Mouse (Mus musculus): Measurements from ENCODE around the gene Sgms1. TPM values are rescaled to one million over a fixed set of nuclear protein-coding genes. Genes with fewer than 3 reads are reported as not detected.

Sgms1 gene
- polyA plus RNA-seq, 1 experiment from 2014 or later = 19.2 TPM

DNA sequence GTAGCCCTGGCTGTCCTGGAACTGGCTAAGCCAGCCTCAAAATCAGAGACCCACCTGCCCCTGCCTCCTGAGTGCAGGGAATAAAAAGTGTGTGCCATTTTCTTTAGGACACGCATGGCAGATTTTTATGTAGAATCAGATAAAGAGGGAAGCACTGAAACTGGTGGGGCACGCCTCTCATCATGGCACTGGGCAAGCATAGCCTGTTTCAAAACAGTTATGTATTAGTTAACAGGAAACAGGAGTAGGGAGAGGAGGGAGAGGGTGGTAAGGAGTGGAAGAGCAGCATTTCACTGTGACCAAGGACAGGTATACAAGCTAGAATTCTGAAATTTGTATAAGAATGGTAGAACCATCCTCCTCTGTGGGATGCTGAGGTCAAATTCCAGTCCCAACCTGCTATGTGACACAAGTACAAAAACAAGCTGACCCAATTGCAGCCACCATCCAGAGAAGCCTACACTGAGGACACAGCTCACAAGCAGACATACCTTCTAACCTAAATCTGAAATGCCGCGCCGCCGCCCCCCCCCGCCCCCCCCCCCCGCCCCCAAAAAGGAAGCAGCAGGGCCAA is 149.0 kb downstream of the Sgms1 start:
- Histone ChIP-seq H3K4me1 (replicated peaks; ENCODE audit: control insufficient read depth, insufficient read depth, low read length) (no peaks in the 10 kb centered on the region), H3K9me3 (ENCODE audit: control insufficient read depth, low read length) (no peaks in the 10 kb centered on the region), H3K4me3 (replicated peaks; ENCODE audit: low read length) (no peak overlapping the region), H3K27ac (no peak overlapping the region), H3K4me2 (replicated peaks) (no peak overlapping the region), H3K36me3 (replicated peaks; ENCODE audit: control insufficient read depth, insufficient read depth) (no peaks in the 10 kb centered on the region), H3K27me3 (ENCODE audit: control insufficient read depth, insufficient read depth, low read length) (no peaks in the 10 kb centered on the region), H3K9ac (no peak overlapping the region)
- ATAC-seq (ENCODE audit: low FRiP score) = no peak
- 77% methylated on average over 8 of the region's 8 CpGs for WGBS
- no peak for DNase-seq (ENCODE audit: low spot score)

DNA sequence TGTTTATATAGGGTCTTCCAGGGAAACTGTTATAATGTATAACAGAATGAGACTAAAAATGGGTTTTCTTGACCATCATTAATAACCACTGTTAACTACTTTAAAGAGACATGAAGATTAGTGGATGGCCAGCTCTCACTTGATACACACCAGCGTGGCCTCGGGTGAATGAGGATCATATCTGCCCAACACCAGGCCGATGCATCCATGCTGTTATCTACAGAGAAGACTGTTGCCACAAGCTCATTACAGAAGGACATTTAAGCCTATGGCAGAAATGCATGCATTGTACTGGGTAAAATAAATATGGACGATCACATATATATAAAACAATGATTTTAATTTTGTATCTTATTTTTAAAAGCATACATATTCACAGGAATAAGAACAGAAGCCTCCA is 149.6 kb downstream of the Sgms1 start:
- Histone ChIP-seq H3K27ac (no peak overlapping the region), H3K4me3 (replicated peaks; ENCODE audit: low read length) (no peak overlapping the region), H3K9me3 (ENCODE audit: control insufficient read depth, low read length) (no peaks in the 10 kb centered on the region), H3K4me2 (replicated peaks) (no peak overlapping the region), H3K4me1 (replicated peaks; ENCODE audit: control insufficient read depth, insufficient read depth, low read length) (no peaks in the 10 kb centered on the region), H3K27me3 (ENCODE audit: control insufficient read depth, insufficient read depth, low read length) (no peaks in the 10 kb centered on the region), H3K9ac (no peak overlapping the region), H3K36me3 (replicated peaks; ENCODE audit: control insufficient read depth, insufficient read depth) (no peaks in the 10 kb centered on the region)
- ATAC-seq (ENCODE audit: low FRiP score) = no peak
- DNase-seq (ENCODE audit: low spot score) = no peak
- WGBS = 95% methylated on average over 4 of the region's 4 CpGs

DNA sequence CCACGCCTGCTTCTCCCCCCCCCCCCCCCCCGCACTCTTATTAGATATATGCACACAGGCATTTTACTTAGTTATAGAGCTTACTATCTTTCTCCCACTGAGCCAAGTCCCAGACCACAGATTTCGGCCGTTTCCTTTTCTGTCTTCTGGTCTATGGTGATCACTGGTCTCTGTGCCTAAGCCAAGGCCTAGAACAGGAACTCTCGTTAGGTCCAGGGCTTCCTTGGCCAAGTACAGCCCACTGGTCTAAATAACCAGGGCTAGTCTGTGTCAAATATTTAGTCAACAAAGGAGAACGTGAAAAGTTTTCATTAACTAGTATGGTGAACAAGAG is 150.1 kb downstream of the Sgms1 start:
- H3K9ac ChIP-seq = no peak overlapping the region
- 93% methylated on average over 6 of the region's 6 CpGs for WGBS
- no peak overlapping the region for H3K4me2 ChIP-seq (replicated peaks)

DNA sequence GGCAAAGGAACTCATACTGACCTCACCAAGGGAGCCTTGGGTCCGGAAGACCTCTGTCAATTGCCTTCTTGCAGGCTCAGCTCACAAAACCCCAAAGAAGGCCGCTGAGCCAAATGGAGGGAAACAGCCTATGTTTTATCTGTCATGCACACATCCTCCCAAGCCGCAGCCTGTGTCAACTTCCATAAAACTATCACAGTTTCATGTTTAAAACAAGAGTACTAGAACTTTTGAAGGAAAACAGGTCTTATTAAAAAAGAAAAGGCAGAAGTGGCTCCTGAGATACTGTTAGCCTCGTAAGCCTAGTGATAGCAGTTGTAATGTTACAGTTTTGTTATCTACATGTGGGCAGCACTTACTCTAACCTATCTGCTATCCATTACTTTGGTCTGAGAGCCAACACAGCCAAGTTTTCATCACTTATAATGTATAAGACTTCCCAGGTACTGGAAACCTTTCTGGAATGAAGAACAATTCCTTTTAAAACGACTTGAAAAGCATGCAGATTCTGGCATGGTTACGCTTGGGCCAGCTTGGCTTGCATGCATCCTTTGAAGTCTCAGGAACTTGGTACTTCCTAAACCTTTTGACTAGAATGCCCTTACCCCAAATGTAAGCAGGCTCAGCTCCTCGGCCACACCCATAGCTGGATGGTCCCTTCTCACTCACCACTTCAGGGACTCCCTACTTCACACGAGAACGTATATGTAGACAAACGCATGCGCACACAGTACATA is 150.6 kb downstream of the Sgms1 start:
- H3K27me3 ChIP-seq (ENCODE audit: control insufficient read depth, insufficient read depth, low read length) = no peaks in the 10 kb centered on the region
- H3K36me3 ChIP-seq (replicated peaks; ENCODE audit: control insufficient read depth, insufficient read depth) = no peaks in the 10 kb centered on the region
- no peak overlapping the region for H3K4me3 ChIP-seq (replicated peaks; ENCODE audit: low read length)
- WGBS = 87% methylated on average over 11 of the region's 11 CpGs
- H3K4me2 ChIP-seq (replicated peaks) = no peak overlapping the region
- H3K4me1 ChIP-seq (replicated peaks; ENCODE audit: control insufficient read depth, insufficient read depth, low read length) = no peaks in the 10 kb centered on the region
- no peaks in the 10 kb centered on the region for H3K9me3 ChIP-seq (ENCODE audit: control insufficient read depth, low read length)
- ATAC-seq (ENCODE audit: low FRiP score) (no peak), DNase-seq (ENCODE audit: low spot score) (no peak)
- H3K9ac ChIP-seq = no peak overlapping the region
- H3K27ac ChIP-seq = no peak overlapping the region

More for the DNA sequence above, 150.1 kb downstream of the Sgms1 start:
- no peaks in the 10 kb centered on the region for H3K4me1 ChIP-seq (replicated peaks; ENCODE audit: control insufficient read depth, insufficient read depth, low read length)
- DNase-seq (ENCODE audit: low spot score) (no peak), ATAC-seq (ENCODE audit: low FRiP score) (no peak)
- no peaks in the 10 kb centered on the region for H3K27me3 ChIP-seq (ENCODE audit: control insufficient read depth, insufficient read depth, low read length)
- H3K9me3 ChIP-seq (ENCODE audit: control insufficient read depth, low read length) = no peaks in the 10 kb centered on the region
- H3K36me3 ChIP-seq (replicated peaks; ENCODE audit: control insufficient read depth, insufficient read depth) = no peaks in the 10 kb centered on the region
- no peak overlapping the region for H3K4me3 ChIP-seq (replicated peaks; ENCODE audit: low read length)
- H3K27ac ChIP-seq = no peak overlapping the region

DNA sequence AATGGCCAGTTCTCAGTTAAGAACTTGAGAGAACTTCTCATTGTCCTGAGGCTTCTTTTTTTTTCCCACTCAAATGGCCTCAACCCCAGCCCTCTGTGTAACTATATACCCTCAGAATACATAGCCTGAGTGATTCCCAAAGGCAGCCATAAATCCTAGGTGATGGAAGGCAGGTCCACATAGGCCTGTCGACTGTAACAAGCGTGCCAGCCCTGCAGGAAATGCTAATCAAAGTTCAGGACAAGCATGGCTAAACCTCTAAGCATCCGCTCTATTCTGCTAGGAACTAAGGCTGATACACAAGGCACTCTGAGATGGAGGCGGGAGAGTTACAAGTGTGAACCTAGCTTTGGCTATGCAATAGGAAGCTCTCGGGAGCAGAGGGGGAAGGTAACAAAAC is 151.8 kb downstream of the Sgms1 start:
- ATAC-seq (ENCODE audit: low FRiP score) = no peak
- Histone ChIP-seq H3K4me3 (replicated peaks; ENCODE audit: low read length) (no peak overlapping the region), H3K9me3 (ENCODE audit: control insufficient read depth, low read length) (no peaks in the 10 kb centered on the region), H3K4me2 (replicated peaks) (no peak overlapping the region), H3K9ac (no peak overlapping the region), H3K27ac (no peak overlapping the region), H3K36me3 (replicated peaks; ENCODE audit: control insufficient read depth, insufficient read depth) (no peaks in the 10 kb centered on the region), H3K4me1 (replicated peaks; ENCODE audit: control insufficient read depth, insufficient read depth, low read length) (no peaks in the 10 kb centered on the region), H3K27me3 (ENCODE audit: control insufficient read depth, insufficient read depth, low read length) (no peaks in the 10 kb centered on the region)
- no peak for DNase-seq (ENCODE audit: low spot score)
- 65% methylated on average over 5 of the region's 5 CpGs for WGBS

DNA sequence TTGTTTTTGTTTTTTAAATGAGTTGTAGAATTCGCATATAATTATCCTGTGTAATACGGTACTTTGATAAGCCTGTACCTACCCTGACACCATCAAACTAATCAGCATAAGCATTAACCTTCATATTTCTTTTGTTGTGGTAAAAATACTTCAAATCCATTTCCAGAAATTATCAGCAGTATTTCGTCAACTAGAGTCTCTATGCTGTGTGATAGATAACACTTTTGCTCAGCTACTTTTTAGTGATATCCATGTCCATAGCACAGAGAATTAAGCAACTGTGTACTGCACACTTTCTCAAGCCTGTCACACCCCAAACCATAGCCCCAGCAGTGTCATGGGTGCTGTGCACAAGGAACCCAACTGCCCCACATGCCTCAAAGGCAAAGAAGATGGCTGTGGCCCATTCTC is 152.3 kb downstream of the Sgms1 start:
- no peaks in the 10 kb centered on the region for H3K36me3 ChIP-seq (replicated peaks; ENCODE audit: control insufficient read depth, insufficient read depth)
- ATAC-seq (ENCODE audit: low FRiP score) = no peak

DNA sequence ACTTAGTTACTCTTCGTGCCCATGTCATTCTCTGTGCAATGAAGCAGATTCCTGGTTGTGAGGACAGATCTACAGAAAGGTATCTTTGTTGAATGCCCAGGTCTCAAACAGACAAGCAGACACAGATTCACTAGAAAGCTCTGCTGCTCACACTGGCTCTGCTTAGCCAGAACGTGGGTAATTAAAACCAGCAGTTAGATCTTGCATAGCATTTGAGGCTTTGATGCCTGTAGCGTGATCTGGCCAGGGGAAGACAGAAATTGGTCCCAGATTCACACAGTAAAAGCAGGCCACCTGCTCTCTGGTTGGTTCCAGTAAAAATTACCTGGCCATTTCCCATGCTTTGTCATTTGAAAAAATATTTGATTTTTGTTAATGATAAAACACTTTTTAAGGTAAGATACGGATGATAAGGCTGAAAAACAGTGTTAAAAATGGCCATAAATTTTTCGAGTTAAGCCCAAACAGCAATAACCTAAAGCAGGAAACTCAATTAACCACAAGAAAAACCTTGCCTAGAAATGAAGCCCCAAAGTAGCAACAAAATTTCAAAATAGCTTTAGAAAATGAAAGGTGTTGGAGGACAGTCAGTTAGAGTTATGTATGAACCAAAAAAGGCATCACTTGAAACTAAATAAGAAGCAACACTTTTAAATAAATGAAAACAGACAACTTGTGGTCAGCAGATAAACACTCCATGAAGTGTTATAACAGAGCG is 154.6 kb downstream of the Sgms1 start:
- no peak overlapping the region for H3K27ac ChIP-seq
- H3K4me2 ChIP-seq (replicated peaks) = no peak overlapping the region
- H3K27me3 ChIP-seq (ENCODE audit: control insufficient read depth, insufficient read depth, low read length) = no peaks in the 10 kb centered on the region
- no peak overlapping the region for H3K9ac ChIP-seq
- ATAC-seq (ENCODE audit: low FRiP score) = no peak
- no peaks in the 10 kb centered on the region for H3K36me3 ChIP-seq (replicated peaks; ENCODE audit: control insufficient read depth, insufficient read depth)
- no peaks in the 10 kb centered on the region for H3K4me1 ChIP-seq (replicated peaks; ENCODE audit: control insufficient read depth, insufficient read depth, low read length)
- WGBS = 87% methylated on average over 6 of the region's 6 CpGs
- H3K4me3 ChIP-seq (replicated peaks; ENCODE audit: low read length) = no peak overlapping the region
- no peaks in the 10 kb centered on the region for H3K9me3 ChIP-seq (ENCODE audit: control insufficient read depth, low read length)
- no peak for DNase-seq (ENCODE audit: low spot score)

More for the DNA sequence above, 152.3 kb downstream of the Sgms1 start:
- no peak for DNase-seq (ENCODE audit: low spot score)
- Histone ChIP-seq H3K9ac (no peak overlapping the region), H3K4me1 (replicated peaks; ENCODE audit: control insufficient read depth, insufficient read depth, low read length) (no peaks in the 10 kb centered on the region), H3K9me3 (ENCODE audit: control insufficient read depth, low read length) (no peaks in the 10 kb centered on the region), H3K27me3 (ENCODE audit: control insufficient read depth, insufficient read depth, low read length) (no peaks in the 10 kb centered on the region), H3K4me2 (replicated peaks) (no peak overlapping the region), H3K4me3 (replicated peaks; ENCODE audit: low read length) (no peak overlapping the region), H3K27ac (no peak overlapping the region)
- WGBS = 89% methylated on average over 3 of the region's 3 CpGs

DNA sequence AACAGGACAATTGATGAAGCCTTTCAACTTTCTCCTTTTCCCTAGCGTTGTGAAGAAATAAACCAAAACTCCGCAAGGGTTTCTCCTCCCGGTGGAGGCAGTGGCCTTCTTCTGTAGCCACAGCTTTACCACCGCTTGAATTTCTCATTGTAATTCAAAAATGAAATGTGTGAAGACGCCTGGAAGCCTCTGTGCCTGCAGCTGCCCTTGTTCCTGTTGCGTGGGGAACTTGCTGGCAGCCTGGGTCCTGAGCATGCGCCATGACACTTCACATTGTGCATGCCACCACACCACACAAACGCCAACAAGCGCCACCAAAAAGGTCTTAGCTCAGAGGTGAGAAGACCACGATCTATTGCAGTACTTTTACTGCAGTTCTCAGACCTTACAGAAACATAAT is 158.2 kb downstream of the Sgms1 start:
- ATAC-seq (ENCODE audit: low FRiP score) = no peak
- Histone ChIP-seq H3K9me3 (ENCODE audit: control insufficient read depth, low read length) (no peaks in the 10 kb centered on the region), H3K9ac (no peak overlapping the region), H3K36me3 (replicated peaks; ENCODE audit: control insufficient read depth, insufficient read depth) (no peaks in the 10 kb centered on the region), H3K4me2 (replicated peaks) (no peak overlapping the region), H3K4me1 (replicated peaks; ENCODE audit: control insufficient read depth, insufficient read depth, low read length) (no peaks in the 10 kb centered on the region), H3K4me3 (replicated peaks; ENCODE audit: low read length) (no peak overlapping the region), H3K27me3 (ENCODE audit: control insufficient read depth, insufficient read depth, low read length) (no peaks in the 10 kb centered on the region), H3K27ac (no peak overlapping the region)
- WGBS = 81% methylated on average over 10 of the region's 10 CpGs
- DNase-seq (ENCODE audit: low spot score) = no peak

DNA sequence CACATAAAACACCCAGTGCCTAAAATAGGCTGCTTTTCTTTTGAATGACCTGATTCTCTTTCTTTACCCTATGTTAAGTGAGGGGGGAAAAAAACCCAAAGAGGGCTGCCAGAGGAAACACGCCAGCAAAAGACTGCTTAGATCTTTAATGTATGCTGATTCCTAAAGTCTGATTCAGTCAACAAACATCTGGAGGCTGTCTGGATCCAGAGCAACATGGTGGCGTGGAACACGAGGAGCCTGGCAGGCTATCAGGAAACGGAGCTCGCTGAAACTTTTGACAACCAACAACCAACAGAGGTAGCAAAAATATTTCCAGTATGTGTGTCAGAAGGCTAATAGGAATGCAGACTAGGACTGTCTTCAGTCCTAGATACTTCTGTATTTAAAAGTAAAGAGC is 158.7 kb downstream of the Sgms1 start:
- 73% methylated on average over 5 of the region's 5 CpGs for WGBS
- DNase-seq (ENCODE audit: low spot score) (no peak), ATAC-seq (ENCODE audit: low FRiP score) (no peak)
- Histone ChIP-seq H3K27me3 (ENCODE audit: control insufficient read depth, insufficient read depth, low read length) (no peaks in the 10 kb centered on the region), H3K27ac (no peak overlapping the region), H3K36me3 (replicated peaks; ENCODE audit: control insufficient read depth, insufficient read depth) (no peaks in the 10 kb centered on the region), H3K4me3 (replicated peaks; ENCODE audit: low read length) (no peak overlapping the region), H3K9ac (no peak overlapping the region), H3K4me2 (replicated peaks) (no peak overlapping the region), H3K9me3 (ENCODE audit: control insufficient read depth, low read length) (no peaks in the 10 kb centered on the region), H3K4me1 (replicated peaks; ENCODE audit: control insufficient read depth, insufficient read depth, low read length) (no peaks in the 10 kb centered on the region)
